Mouse (Mus musculus): ENCODE measurements at regions not wholly inside any gene's neighbourhood (a gene's known extent, or its start where the extent isn't known, plus 50 kb on each side); places are given as distances from the start of the nearest gene placed in this dataset.

DNA sequence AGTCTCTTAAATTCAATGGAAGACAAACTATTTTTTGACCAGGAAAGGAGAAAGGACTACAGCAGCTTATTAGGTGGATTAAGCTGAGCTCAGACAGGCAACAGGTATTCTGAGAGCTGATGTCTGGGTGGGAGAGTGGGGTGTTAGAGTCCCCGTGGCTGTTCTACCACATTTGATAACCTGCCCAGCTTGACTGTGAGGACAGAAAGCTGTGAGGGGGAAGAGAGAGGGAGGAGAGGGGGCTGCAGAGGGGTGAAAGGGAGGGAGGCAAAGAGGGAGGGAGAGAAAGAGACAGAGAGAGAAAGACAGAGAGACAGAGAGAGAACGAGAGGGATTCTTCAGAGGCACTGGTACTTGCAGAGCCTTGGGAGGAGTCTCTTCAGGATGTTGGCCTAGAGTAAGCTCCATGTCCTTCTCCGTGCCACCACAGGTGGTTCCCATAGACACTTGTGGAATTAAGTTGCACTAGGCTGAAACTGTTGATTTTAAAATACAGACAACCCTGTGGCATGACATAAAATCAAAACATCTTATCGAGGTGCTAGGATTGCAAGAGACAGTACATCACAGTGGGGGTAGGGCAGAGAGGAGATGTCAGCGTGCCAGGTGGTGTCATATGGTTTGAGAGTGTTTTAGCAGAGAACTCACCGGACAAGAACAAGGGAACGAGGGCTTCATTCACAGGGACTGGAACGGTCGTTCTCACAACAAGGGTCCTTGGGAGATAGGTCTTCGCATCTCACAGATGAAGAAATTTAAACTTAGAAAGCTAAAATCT lies 243.3 kb downstream of the Ccdc91 start:
- no peak overlapping the region for H3K27ac ChIP-seq (ENCODE audit: control insufficient read depth, low read depth, low read length)
- H3K79me2 ChIP-seq (ENCODE audit: control insufficient read depth, insufficient read depth, low read length, poor library complexity), result no peaks in the 10 kb centered on the region
- no peak overlapping the region for H3K4me3 ChIP-seq (ENCODE audit: control insufficient read depth in 1 of 2, insufficient read depth in 1 of 2, low read depth in 2 of 2, low read length in 2 of 2)
- TF ChIP-seq HCFC1 (IDR thresholded peaks at IDR 0.05; ENCODE audit: low read depth, low read length), result no peak
- TF ChIP-seq ZNF384 (IDR thresholded peaks at IDR 0.05; ENCODE audit: low read depth, low read length), result no peak
- TF ChIP-seq GABPA (IDR thresholded peaks at IDR 0.05; ENCODE audit: low read depth, low read length), result no peak
- TF ChIP-seq TCF12 (IDR thresholded peaks at IDR 0.05; ENCODE audit: low read depth, low read length), result no peak
- TF ChIP-seq TBP (IDR thresholded peaks at IDR 0.05; ENCODE audit: low read depth, low read length), result no peak
- TF ChIP-seq NRF1 (IDR thresholded peaks at IDR 0.05; ENCODE audit: insufficient read depth, low read depth, low read length, poor library complexity, severe bottlenecking), result no peak
- no peak for TF ChIP-seq MYC (IDR thresholded peaks at IDR 0.05; ENCODE audit: low read depth, low read length)
- TF ChIP-seq CHD2 (IDR thresholded peaks at IDR 0.05; ENCODE audit: low read length), result no peak
- no peak for TF ChIP-seq MAX (IDR thresholded peaks at IDR 0.05; ENCODE audit: low read length)
- TF ChIP-seq KAT2A (conservative IDR thresholded peaks at IDR 0.05; ENCODE audit: low read depth, low read length), result no peak
- no peak for TF ChIP-seq ZKSCAN1 (IDR thresholded peaks at IDR 0.05; ENCODE audit: low read depth, low read length)
- TF ChIP-seq SIN3A (IDR thresholded peaks at IDR 0.05; ENCODE audit: low read length), result no peak
- H3K9me3 ChIP-seq (replicated peaks; ENCODE audit: insufficient read depth, low read length), result no peaks in the 10 kb centered on the region
- DNase-seq (ENCODE audit: low read depth, low spot score), result no peak
- no peaks in the 10 kb centered on the region for H3K36me3 ChIP-seq (ENCODE audit: control insufficient read depth in 1 of 2, insufficient read depth in 2 of 2, low read length in 2 of 2)
- H3K27me3 ChIP-seq (ENCODE audit: control insufficient read depth in 1 of 2, insufficient read depth in 2 of 2, low read length in 2 of 2), result no peaks in the 10 kb centered on the region
- H3K4me1 ChIP-seq (ENCODE audit: control insufficient read depth in 1 of 2, insufficient read depth in 2 of 2, low read length in 2 of 2), result no peaks in the 10 kb centered on the region
- H3K9ac ChIP-seq (ENCODE audit: control insufficient read depth, low read depth, low read length, poor library complexity, severe bottlenecking), result no peak overlapping the region

DNA sequence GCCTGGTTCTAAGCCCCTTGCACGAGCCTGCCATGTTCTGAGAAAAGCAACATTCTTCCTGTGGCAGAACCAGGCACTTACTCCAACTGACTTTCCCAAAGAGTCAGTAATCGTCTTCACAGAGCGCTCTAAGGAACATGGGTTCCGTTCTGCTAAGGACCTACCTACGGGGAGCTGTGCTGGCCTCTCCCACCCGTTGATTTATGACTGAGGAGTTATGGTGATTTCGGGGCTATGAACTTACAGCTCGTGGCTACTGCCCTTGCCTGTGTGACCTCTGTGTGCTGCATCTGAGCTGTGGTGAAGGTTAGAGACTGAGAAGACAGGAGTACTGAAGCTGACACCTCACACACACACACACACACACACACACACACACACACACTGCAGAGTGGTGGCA lies 243.9 kb downstream of the Ccdc91 start:
- no peak for DNase-seq (ENCODE audit: low read depth, low spot score)
- Histone ChIP-seq H3K79me2 (ENCODE audit: control insufficient read depth, insufficient read depth, low read length, poor library complexity) (no peaks in the 10 kb centered on the region), H3K27me3 (ENCODE audit: control insufficient read depth in 1 of 2, insufficient read depth in 2 of 2, low read length in 2 of 2) (no peaks in the 10 kb centered on the region), H3K9me3 (replicated peaks; ENCODE audit: insufficient read depth, low read length) (no peaks in the 10 kb centered on the region), H3K9ac (ENCODE audit: control insufficient read depth, low read depth, low read length, poor library complexity, severe bottlenecking) (no peak overlapping the region), H3K4me1 (ENCODE audit: control insufficient read depth in 1 of 2, insufficient read depth in 2 of 2, low read length in 2 of 2) (no peaks in the 10 kb centered on the region), H3K27ac (ENCODE audit: control insufficient read depth, low read depth, low read length) (no peak overlapping the region), H3K4me3 (ENCODE audit: control insufficient read depth in 1 of 2, insufficient read depth in 1 of 2, low read depth in 2 of 2, low read length in 2 of 2) (no peak overlapping the region), H3K36me3 (ENCODE audit: control insufficient read depth in 1 of 2, insufficient read depth in 2 of 2, low read length in 2 of 2) (no peaks in the 10 kb centered on the region)
- TF ChIP-seq POLR2A (IDR thresholded peaks at IDR 0.05; ENCODE audit: control insufficient read depth in 1 of 2, insufficient read depth in 1 of 2, low read depth in 1 of 2, low read length in 2 of 2, poor library complexity in 1 of 2) (no peak), ELF1 (IDR thresholded peaks at IDR 0.05; ENCODE audit: low read depth, low read length) (no peak), MAZ (IDR thresholded peaks at IDR 0.05; ENCODE audit: low read depth, low read length) (no peak), JUND (IDR thresholded peaks at IDR 0.05; ENCODE audit: low read depth, low read length) (no peak), SIN3A (IDR thresholded peaks at IDR 0.05; ENCODE audit: low read length) (no peak), ZKSCAN1 (IDR thresholded peaks at IDR 0.05; ENCODE audit: low read depth, low read length) (no peak), MXI1 (IDR thresholded peaks at IDR 0.05; ENCODE audit: low read depth, low read length) (no peak), POLR2AphosphoS2 (IDR thresholded peaks at IDR 0.05; ENCODE audit: low read length) (no peak), MYB (IDR thresholded peaks at IDR 0.05; ENCODE audit: low read depth, low read length) (no peak), CHD2 (IDR thresholded peaks at IDR 0.05; ENCODE audit: low read length) (no peak), CHD1 (IDR thresholded peaks at IDR 0.05; ENCODE audit: low read depth, low read length) (no peak), GATA1 (IDR thresholded peaks at IDR 0.05; ENCODE audit: low read depth, low read length) (no peak), RCOR1 (IDR thresholded peaks at IDR 0.05; ENCODE audit: low read depth, low read length) (no peak), UBTF (IDR thresholded peaks at IDR 0.05; ENCODE audit: borderline replicate concordance, insufficient read depth, low read depth, low read length) (no peak), ZNF384 (IDR thresholded peaks at IDR 0.05; ENCODE audit: low read depth, low read length) (no peak), HCFC1 (IDR thresholded peaks at IDR 0.05; ENCODE audit: low read depth, low read length) (no peak), TBP (IDR thresholded peaks at IDR 0.05; ENCODE audit: low read depth, low read length) (no peak), BHLHE40 (IDR thresholded peaks at IDR 0.05; ENCODE audit: borderline replicate concordance, low read depth, low read length) (no peak), MAX (IDR thresholded peaks at IDR 0.05; ENCODE audit: low read length) (no peak)
